Mouse (Mus musculus) forebrain, postnatal 0 days (tissue): ENCODE results near the gene Itih5. TPM values are rescaled to one million over a fixed set of nuclear protein-coding genes. Genes with fewer than 3 reads are reported as not detected.
A peak's percentile ranks its signal among the peaks of the same experiment; 100 is the strongest.

Experiments
- ATAC-seq: fragments of 200-750 bp; cut with Nextera tagmentation; 2 replicates; pipeline ENCODE4 v1.8.0; 2017; ENCODE audit warnings: mild to moderate bottlenecking, moderate library complexity
- DNase-seq: peaks from one replicate; pipeline ENCODE4 v3.0.0-alpha.2; 2015
- H3K27ac ChIP-seq: fragments of 300-500 bp; sonication (generic); 2 replicates; pipeline ENCODE4 v1.5.1; 2014; ENCODE audit warnings: low read depth, mild to moderate bottlenecking, antibody characterized with exemption, low read length, moderate library complexity, mixed read lengths
- H3K27me3 ChIP-seq: fragments of 300-500 bp; sonication (generic); 2 replicates; pipeline ENCODE4 v1.6.1; 2014; ENCODE audit warnings: mild to moderate bottlenecking, low read length, mixed read lengths; ENCODE audit not compliant: insufficient read depth
- H3K36me3 ChIP-seq: fragments of 300-500 bp; sonication (generic); 2 replicates; pipeline ENCODE4 v1.6.1; 2014; ENCODE audit warnings: mild to moderate bottlenecking, moderate library complexity; ENCODE audit not compliant: insufficient read depth
- H3K4me1 ChIP-seq: fragments of 300-500 bp; sonication (generic); 2 replicates; pipeline ENCODE4 v1.6.1; 2014; ENCODE audit warnings: antibody characterized with exemption; ENCODE audit not compliant: insufficient read depth
- H3K4me2 ChIP-seq: fragments of 300-500 bp; sonication (generic); 2 replicates; pipeline ENCODE4 v1.6.1; 2014; ENCODE audit warnings: low read depth, mild to moderate bottlenecking, moderate library complexity
- H3K4me3 ChIP-seq: fragments of 300-500 bp; sonication (generic); 2 replicates; pipeline ENCODE4 v1.5.1; 2014; ENCODE audit warnings: low read depth, low read length, mixed read lengths
- H3K9ac ChIP-seq: fragments of 300-500 bp; sonication (generic); 2 replicates; pipeline ENCODE4 v1.6.1; 2014; ENCODE audit warnings: mild to moderate bottlenecking
- H3K9me3 ChIP-seq: fragments of 300-500 bp; sonication (generic); 2 replicates; pipeline ENCODE4 v1.6.1; 2016; ENCODE audit warnings: low read length
- CTCF ChIP-seq: sonication (generic); IDR thresholded peaks from 2 replicates; pipeline ENCODE4 v1.5.1; 2016; ENCODE audit warnings: antibody characterized with exemption, control low read depth, low read depth
- WGBS: fragments of 180-500 bp; shearing (Covaris S2); extraction: QIAGEN DNeasy Blood & Tissue Kit; methylation state at CpG from one replicate; pipeline ENCODE4 v1.1.7; 2014; 5-methylcytosine and 5-hydroxymethylcytosine counted together
- polyA plus RNA-seq: library from polyadenylated mRNA; unstranded; fragments of >200 nt; fragmentation: Nextera tagmentation; extraction: Ambion mirVana; gene quantifications from 2 replicates; pipeline ENCODE4 v1.2.1, GENCODE M21; 2015
- total RNA-seq: library from RNA; depleted of rRNA; stranded (reverse); fragments of >200 nt; gene quantifications from 2 replicates; pipeline ENCODE4 v1.2.3, GENCODE M21; 2014

The Itih5 gene
- total and polyA plus RNA-seq, 2 experiments from 2014 or later: 7.3 to 15.7 TPM

GRCm38 (mm10) chr2:10204301-10204700 lies 50.9 kb downstream of the Itih5 start:
- no peak overlapping the region for H3K4me3 ChIP-seq
- H3K4me2 ChIP-seq: no peak overlapping the region
- no peaks in the 10 kb centered on the region for H3K36me3 ChIP-seq
- no peak for TF ChIP-seq CTCF
- no peak overlapping the region for H3K27ac ChIP-seq
- H3K4me1 ChIP-seq: no peaks in the 10 kb centered on the region
- WGBS: 50% methylated on average over 3 of the region's 3 CpGs
- no peak for ATAC-seq
- no peak for DNase-seq
- H3K9me3 ChIP-seq: no peaks in the 10 kb centered on the region
- H3K27me3 ChIP-seq: no peaks in the 10 kb centered on the region
- H3K9ac ChIP-seq: no peak overlapping the region

- TF ChIP-seq CTCF: no peak
- Histone ChIP-seq H3K27ac (no peak overlapping the region), H3K9ac (no peak overlapping the region), H3K27me3 (no peaks in the 10 kb centered on the region), H3K4me1 (no peaks in the 10 kb centered on the region), H3K4me3 (no peak overlapping the region), H3K9me3 (no peaks in the 10 kb centered on the region), H3K36me3 (no peaks in the 10 kb centered on the region), H3K4me2 (no peak overlapping the region)
- DNase-seq: no peak
- ATAC-seq: no peak
- WGBS: 94% methylated on average over 12 of the region's 12 CpGs
Observed at GRCm38 (mm10) chr2:10213468-10213867, 60.1 kb downstream of the Itih5 start.

GRCm38 (mm10) chr2:10215876-10216565 lies 62.6 kb downstream of the Itih5 start:
- DNase-seq (no peak), ATAC-seq (0 out of 2 replicates have a peak, but pooled peaks have one; percentile 12)
- Histone ChIP-seq H3K4me2 (no peak overlapping the region), H3K4me3 (no peak overlapping the region), H3K27ac (no peak overlapping the region), H3K9ac (no peak overlapping the region), H3K36me3 (no peaks in the 10 kb centered on the region), H3K9me3 (no peaks in the 10 kb centered on the region), H3K4me1 (no peaks in the 10 kb centered on the region), H3K27me3 (no peaks in the 10 kb centered on the region)
- 69% methylated on average over 7 of the region's 7 CpGs for WGBS
- no peak for TF ChIP-seq CTCF

GRCm38 (mm10) chr2:10216566-10217247 lies 63.3 kb downstream of the Itih5 start:
- H3K4me3 ChIP-seq: no peak overlapping the region
- peak; percentile 87 for ATAC-seq
- TF ChIP-seq CTCF: no peak
- H3K36me3 ChIP-seq: no peaks in the 10 kb centered on the region
- no peak overlapping the region for H3K9ac ChIP-seq
- no peaks in the 10 kb centered on the region for H3K27me3 ChIP-seq
- no peaks in the 10 kb centered on the region for H3K4me1 ChIP-seq
- DNase-seq: peak; percentile 44
- H3K4me2 ChIP-seq: no peak overlapping the region
- 28% methylated on average over 7 of the region's 7 CpGs for WGBS
- H3K9me3 ChIP-seq: no peaks in the 10 kb centered on the region
- no peak overlapping the region for H3K27ac ChIP-seq

- H3K9ac ChIP-seq: no peak overlapping the region
- ATAC-seq (no peak), DNase-seq (no peak)
- H3K4me1 ChIP-seq: no peaks in the 10 kb centered on the region
- no peaks in the 10 kb centered on the region for H3K9me3 ChIP-seq
- H3K4me3 ChIP-seq: no peak overlapping the region
- WGBS: 91% methylated on average over 4 of the region's 4 CpGs
- no peak for TF ChIP-seq CTCF
- no peaks in the 10 kb centered on the region for H3K36me3 ChIP-seq
- no peak overlapping the region for H3K4me2 ChIP-seq
- H3K27ac ChIP-seq: no peak overlapping the region
- no peaks in the 10 kb centered on the region for H3K27me3 ChIP-seq
Observed at GRCm38 (mm10) chr2:10221862-10222261, 68.5 kb downstream of the Itih5 start.

- no peak overlapping the region for H3K4me2 ChIP-seq
- H3K27me3 ChIP-seq: no peaks in the 10 kb centered on the region
- no peak overlapping the region for H3K27ac ChIP-seq
- H3K4me3 ChIP-seq: no peak overlapping the region
- H3K9ac ChIP-seq: no peak overlapping the region
- no peak for TF ChIP-seq CTCF
- no peaks in the 10 kb centered on the region for H3K9me3 ChIP-seq
- no peaks in the 10 kb centered on the region for H3K36me3 ChIP-seq
- ATAC-seq (no peak), DNase-seq (no peak)
- 79% methylated on average over 1 of the region's 1 CpGs for WGBS
- no peaks in the 10 kb centered on the region for H3K4me1 ChIP-seq
Observed at GRCm38 (mm10) chr2:10226907-10227306, 73.5 kb downstream of the Itih5 start.

GRCm38 (mm10) chr2:10231971-10232370 lies 78.6 kb downstream of the Itih5 start:
- no peak for TF ChIP-seq CTCF
- H3K27me3 ChIP-seq: no peaks in the 10 kb centered on the region
- no peak overlapping the region for H3K4me2 ChIP-seq
- no peaks in the 10 kb centered on the region for H3K4me1 ChIP-seq
- H3K4me3 ChIP-seq: no peak overlapping the region
- no peak overlapping the region for H3K27ac ChIP-seq
- H3K9me3 ChIP-seq: no peaks in the 10 kb centered on the region
- ATAC-seq (no peak), DNase-seq (peak; percentile 6)
- 58% methylated on average over 6 of the region's 6 CpGs for WGBS
- H3K9ac ChIP-seq: no peak overlapping the region
- H3K36me3 ChIP-seq: no peaks in the 10 kb centered on the region
